Mouse (Mus musculus) adrenal gland, adult (tissue): ENCODE measurements at regions not wholly inside any gene's neighbourhood (a gene's known extent, or its start where the extent isn't known, plus 50 kb on each side); places are given as distances from the start of the nearest gene placed in this dataset.

ENCODE experiments used
- DNase-seq, 2 experiments: peaks; one replicate each; pipeline ENCODE4 v3.0.0; 2022 to 2023; ENCODE audit warnings: low spot score in 1 of 2; ENCODE audit not compliant: inconsistent age in 2 of 2

DNA sequence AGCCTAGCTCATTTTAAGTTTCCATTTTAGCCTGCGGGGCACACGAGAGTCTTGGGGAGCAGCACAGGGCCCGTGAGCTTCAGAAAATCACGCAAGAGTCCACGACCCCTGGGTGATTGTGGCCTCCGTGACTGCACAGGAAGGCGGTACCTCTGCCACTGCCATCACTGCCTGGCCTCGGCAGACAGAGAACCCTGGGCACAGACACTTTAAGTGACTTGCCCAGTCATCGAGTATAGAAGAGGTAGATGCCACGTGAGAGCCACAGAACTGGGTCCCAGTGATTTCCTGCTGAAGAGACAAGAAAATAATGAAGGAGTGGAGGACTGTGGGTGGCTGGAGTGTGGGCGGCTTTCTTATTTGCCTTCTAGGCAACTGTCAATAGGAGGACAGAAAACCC is 90.4 kb upstream of the Pmepa1 start:
- no peak for DNase-seq

DNA sequence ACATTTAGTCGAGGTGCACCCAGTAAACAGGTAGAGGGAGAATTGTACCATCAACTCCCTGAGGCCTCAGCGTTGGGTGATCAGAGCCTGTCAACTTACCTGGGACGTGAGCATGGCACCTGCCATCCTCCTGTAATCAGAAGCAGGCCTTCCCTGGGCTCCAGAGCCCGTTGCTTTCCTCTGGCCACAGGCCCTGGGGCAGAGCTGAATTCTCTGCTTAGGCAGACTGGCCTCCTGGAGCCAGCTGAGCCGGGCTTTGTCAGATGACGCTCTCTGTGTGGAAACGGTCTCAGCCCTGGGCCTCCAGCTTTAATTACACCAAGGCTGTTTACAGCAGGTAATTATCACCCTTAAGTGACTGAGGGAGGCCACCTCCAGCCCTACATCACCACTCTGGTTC is 92.6 kb upstream of the Pmepa1 start:
- no peak for DNase-seq

DNA sequence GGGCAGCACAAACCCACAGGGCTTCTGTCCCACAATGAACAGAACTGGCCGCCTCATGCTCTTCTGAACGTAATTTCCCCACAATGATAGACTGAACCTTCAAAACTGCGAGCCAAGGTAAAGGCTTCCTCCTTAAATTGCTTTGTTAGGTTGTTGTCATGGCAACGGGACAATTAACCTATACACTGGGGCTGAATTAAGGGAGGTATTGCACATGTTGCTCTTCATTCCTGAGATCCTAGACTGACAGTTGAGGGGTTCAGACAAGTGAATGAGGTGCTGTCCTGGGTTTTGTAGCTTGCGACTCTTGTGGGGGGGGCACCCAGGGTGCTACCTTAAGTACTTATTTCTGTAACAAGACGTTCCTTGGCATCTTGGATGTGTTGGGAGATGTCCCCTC is 100.6 kb upstream of the Pmepa1 start:
- no peak for DNase-seq

DNA sequence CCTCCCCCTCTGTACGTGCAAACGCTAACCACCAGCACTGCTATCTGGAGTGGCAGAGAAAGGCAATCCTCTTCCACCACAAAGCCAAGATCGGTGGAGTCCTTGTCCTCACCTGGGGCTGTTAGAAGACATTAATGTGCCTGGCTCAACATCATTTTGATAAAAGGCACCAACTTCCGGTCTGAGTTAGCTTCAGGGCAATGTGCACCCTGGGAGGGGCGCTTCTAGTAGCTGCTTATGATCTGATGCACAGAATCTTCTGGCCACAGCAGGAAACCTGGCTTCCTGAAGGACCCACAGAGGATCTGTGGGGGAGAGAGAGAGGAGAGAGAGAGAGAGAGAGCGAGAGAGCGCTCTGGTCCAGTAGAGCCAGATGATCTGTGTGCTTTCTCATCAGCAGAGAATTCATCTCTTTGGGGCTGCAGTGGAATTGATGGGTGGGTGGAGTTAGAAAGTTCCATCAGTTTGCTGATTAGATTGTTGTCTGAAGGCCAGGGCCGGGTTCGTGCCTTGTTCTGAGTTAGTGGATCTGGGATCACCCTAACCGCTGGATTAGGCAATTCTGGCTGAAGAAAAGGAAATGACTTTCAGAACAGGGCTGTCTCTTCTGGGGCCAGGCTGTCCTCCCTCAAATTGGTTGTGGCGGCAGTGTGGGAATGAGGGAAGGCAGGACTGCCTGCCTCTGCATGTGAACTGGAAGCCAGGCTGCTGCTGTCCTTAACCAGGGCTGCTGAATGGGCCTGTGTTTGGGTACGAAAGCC is 101.3 kb upstream of the Pmepa1 start:
- DNase-seq: peak; percentile 36 to 55

DNA sequence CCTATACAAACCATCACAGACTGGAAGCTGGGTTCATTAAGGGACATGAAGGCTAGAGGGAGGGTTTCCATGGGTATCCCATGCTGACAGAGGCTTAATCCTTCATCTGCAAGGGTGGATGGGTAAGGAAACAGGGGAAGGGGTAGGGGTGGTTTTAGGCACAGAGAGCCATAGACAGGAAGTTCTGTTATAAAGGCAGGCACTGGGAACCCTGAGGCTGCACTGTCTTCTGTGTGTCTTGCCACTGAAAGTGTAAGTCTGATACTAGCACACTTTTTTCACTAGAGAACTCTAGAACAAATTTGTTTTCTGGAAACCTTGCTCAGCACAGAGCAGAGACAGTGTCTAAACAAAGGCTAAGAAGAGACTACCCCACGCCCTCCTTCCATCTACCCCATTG is 103.4 kb upstream of the Pmepa1 start:
- no peak for DNase-seq

DNA sequence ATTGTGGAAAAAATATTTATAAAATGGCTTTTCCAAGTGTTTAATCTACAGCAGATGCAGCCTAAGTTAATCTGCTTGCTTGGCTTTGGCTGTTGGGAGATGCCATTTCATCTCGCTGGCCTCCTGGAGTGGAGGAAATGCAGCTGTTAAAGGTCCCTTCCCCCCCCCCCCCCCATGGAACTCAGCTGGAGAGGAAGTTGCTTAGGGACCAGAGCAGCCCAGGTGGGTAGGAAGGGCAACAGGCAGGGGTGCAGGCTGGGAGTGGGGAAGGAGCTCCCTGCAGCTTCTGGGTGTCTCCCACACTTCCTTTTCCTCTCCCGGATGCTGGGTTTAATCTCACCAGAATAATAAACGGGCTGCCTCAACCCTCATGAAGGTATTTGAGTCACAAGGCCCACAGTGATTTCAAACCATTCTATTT is 104.0 kb upstream of the Pmepa1 start:
- no peak for DNase-seq

DNA sequence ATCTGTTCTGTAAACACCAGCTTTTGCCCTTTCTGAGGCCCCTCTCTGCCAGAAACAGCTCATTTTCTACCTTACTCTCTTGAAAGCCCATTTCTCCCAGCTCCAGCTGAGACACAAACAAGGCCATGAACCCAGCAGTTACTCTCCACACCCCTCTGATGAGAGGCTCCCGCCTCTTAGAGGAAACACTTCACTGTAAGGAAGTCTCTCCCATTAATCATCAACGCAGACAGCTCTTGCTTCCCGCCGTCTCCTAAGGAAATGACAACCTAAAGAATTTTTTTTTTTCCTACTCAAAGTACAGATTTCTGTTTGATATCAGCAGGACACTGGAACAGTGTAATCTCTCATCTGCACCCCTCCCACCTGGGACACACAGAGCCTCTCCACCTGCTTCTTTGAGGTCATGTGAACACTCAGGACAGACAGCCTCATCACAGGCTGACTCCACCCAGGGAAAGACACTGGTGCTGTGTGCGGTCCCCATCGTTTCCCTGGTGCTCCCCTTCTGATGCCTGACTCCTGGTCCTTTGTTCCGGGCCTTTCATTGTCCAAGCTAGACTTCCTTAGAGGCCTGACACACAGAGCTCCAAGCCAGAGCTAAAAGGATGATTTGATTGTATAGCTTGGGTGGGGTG is 106.0 kb upstream of the Pmepa1 start:
- peak in 1 of 2 experiments; percentile 36 for DNase-seq

DNA sequence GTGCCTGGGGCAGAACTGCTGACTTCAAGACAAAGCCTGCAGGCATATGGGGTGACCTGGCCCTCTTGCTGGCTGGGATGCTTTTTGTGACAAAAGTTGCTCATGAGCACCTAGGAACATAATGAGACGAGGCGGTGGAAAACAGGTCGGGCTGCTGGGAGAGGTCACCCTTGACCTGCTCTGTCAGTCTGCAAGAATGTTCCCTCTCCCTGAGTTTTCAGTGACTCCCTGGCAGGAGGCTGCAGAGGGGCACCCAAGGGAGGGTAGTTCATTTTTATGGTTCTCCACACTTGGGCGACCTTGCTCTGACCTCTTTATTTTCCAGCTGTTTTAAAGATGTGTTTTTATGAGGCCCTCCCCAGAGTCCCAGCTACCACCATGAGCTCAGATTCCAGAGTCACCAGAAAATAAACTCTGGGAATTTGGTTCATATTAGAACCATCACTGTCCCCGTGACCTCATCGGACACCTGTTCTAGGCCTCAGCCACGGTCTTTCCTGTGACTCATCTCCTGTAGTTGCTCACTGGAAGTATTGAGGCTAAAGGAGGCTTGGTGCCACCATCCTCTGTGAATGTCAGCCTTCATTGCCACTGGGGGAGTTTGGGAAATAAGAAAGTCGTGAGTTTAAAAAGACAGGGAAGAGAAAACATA is 108.7 kb upstream of the Pmepa1 start:
- DNase-seq: no peak

DNA sequence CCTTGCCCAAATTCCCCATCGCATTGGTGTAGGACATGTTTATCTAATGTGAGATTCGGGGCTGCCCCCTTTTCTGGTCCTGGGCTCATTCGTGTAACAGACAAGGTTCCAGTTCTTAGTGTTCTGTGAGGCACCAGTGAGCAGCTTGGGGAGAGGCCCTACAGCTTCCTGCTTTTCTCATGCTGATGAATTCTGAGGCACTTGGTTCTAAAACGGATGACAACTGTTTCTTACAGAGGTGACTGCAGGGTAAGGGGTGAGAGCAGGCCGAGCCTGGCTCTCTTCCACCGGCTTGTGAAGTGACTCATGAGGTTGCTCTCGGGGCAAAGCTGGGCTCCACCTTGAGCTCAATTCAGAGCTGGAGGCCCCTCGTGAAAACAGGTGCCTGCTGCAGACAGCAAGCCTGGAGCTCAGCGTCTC is 109.4 kb upstream of the Pmepa1 start:
- peak; percentile 45 to 61 for DNase-seq

DNA sequence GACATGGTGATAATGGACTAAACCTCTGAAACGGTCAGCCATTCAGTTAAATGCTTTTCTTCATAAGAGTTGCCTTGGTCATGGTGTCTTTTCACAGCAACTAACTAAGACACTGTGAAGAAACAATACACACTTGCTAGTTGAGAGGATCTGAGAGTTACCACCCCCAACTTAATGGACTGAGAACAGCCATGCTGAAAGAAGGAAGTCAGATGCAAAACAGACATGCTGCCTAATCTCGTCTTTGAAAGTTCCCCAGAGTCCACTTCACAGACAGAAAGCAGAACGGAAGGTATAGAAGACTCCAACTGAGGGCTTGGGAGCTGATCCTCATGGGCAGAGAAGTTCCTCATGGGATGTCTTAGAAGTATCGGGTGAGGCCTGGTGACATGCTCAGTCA is 111.8 kb upstream of the Pmepa1 start:
- no peak for DNase-seq

DNA sequence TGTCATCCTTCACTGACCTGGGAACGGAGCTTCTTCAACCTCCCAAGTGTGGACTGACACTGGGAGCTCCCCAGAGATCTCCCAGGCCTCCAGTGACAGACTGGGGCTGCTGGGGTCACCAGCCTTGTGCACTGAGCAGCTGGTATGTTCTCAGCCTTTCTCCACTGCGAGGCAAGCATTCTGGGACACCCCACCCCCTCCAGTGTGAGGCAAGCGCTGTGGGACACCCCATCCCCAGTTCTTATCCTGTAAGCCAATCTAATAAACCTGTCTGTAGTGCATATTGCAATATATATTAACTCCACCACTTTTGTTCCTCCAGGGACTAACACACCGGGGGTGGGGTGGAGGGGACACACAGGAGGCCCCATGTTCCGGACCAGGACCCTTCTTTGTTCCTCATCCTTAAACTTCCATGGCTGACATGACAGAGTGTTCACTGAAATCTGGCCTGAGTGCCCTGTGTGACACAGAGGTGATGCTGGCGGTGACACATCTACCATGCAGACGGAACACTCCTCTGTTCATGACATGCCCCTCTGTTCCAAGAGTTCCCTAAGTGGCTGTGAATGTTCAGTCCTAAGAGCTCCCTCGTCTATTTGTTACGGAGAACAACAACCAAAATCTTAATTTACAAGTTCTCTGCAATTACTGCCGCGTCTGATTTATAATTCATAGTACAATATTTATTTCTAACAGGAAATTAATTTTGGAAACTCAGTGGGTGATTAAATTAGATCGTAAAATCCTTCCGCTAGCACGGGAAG is 116.4 kb upstream of the Pmepa1 start:
- DNase-seq: no peak

DNA sequence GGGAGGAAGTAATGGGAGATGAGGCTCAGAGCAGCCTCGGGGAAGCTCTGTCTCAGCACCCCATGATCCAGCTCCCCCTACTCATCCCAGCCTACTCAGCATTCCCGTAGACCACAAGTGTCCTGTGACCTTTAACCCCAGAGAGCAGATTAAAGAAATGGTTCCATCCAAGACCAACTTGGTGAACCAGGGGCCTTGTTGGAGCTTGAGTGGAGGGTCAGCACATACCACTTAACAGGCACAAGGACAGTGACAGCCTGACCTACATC is 116.9 kb upstream of the Pmepa1 start:
- DNase-seq: no peak

DNA sequence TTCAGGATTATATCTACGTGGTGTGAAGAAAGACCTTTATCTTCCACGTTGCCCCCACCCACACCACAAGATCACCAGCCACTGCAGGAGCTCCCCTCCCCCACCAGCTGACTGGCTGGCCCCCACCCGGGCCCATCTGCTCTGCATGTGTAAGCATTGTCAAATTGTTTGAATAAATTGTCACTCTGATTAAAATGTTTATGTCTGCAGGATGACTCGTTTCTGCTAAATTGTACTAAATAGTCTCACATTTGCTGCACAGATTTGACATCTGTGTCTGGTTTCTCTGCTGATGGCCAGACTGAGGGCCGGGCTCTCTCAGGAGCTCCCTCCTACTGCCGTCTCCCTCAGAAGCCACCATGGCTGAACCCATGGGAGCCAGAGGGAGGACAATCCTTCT is 119.2 kb upstream of the Pmepa1 start:
- no peak for DNase-seq

DNA sequence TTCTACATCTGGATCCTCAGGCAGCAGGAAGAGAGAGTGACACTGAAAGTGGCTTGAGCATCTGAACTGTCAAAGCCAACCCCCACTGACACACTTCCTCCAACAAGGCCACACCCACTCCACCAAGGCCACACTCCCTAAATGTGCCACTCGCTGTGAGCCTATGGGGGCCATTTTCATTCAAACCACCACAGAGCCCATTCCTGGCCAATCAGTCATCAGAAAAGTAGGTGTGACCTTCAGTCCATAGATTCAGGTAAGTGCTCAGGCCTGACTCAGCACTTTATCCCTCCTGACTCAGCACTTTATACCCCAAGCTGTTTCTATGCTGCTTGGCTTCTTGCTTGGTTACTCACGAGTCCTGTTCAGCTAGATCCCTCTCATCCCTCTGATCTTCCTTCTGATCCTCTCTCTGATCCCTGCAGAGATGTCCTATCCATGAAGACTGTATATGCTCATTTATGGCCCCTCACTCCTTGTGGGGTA is 121.6 kb upstream of the Pmepa1 start:
- DNase-seq: no peak

DNA sequence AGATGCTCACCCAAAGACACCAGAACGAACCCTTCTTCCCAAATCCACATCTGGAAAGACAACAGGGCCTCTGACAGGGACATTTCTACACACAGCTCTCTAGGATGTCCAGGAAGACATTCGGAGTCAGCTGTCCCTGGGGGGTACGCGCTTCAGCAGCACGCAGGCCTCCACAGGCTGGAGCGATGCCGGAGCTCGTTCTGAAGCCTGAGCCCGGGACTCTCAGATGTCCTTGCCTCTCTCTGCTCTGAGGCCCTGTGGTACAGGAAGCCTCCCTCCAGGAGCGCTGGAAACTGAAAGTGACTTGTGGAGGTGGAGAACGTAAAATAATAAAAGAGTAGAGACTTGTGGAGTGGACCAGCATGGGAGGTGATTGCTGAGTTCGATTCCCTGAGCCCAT is 116.8 kb upstream of the 1700021F07Rik start:
- DNase-seq: no peak

DNA sequence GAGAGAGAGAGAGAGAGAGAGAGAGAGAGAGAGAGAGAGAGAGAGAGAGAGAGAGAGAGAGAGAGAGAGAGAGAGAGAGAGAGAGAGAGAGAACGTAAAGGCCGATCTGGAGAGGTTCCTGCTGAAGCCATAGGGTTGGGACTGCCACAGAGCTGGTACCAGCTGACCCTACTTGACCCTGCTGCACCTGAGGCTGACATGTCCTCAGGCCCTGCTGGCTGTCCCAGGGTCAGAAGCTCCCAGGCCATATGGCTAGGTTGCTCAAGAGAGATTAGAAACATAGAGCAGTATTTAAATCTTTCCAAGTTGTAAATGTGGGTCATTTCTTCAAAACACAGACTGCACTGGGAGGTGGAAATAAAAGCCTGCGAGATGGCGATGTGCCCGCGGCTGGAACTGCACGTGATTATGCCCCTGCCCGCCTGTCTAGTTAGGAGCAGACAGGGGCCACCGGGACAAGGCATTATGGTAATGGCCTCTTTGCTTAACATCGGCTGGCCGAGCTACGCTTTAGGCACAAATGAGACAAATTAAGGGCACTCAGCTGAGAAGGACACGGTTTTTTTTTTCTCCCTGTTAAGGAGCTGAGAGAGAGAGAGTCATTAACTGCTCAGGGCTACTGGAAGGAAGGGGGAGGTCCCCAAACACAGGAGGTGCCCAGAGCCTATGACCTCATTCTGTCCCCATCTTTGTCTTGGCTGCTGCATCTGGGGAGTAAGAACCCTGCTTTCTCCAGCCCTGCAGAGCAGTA is 115.9 kb upstream of the 1700021F07Rik start:
- no peak for DNase-seq

DNA sequence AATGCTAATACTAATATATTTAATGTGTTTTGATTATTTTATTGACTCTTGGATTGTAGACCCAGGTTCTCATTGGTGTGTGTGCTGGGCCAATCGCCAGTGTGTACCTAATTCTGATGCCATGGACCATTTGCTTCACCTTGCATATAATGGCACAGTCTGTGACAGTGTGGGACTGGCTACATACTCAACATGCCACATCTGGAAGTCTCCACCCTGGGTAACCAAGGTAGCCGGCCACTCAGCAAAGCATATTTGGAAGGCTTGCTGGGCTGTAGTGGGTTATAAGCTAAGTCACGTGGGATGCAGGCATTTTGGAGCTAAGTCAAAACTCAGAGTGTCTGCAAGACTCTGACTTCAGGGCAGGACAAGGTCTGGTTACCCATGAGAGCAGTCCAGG is 115.3 kb upstream of the 1700021F07Rik start:
- no peak for DNase-seq

DNA sequence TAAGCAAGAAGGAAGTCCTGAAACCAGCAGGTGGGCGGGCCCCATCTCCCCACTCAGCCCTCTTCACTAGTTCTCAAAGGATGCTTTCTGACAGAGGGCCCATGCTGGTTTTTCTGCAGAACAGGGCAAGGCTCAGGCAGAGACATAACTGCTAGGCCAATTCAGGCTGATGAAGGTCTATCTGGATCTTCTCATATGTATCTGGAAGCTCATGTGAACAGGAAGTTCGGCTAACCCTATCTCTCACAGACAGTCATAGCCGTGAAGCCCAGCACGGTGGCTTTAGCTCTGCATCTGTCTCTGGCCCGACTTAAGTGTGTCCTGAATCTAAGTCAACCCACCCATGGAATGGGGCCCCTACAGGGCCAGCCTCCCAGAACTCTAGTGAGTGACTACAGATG is 113.7 kb upstream of the 1700021F07Rik start:
- DNase-seq: no peak

DNA sequence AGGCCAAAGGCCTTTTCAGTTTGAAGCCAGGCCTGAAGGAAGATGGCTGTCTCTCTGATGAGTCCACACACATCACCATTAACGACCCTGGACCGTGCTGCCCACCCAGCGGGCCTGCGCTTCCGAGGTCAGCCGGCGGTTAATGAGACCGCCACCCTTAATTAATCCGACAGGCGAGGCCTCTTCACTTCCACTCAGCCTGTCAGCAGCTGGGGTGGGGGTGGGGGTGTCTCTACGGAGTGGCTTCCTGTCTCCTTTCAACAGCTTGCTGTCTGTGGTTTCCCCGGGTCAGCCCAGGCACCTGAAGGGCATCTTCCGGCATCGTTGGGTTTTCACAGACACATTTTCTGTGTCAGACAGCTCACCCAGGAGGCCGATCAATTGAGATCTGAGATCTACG is 113.0 kb upstream of the 1700021F07Rik start:
- no peak for DNase-seq

DNA sequence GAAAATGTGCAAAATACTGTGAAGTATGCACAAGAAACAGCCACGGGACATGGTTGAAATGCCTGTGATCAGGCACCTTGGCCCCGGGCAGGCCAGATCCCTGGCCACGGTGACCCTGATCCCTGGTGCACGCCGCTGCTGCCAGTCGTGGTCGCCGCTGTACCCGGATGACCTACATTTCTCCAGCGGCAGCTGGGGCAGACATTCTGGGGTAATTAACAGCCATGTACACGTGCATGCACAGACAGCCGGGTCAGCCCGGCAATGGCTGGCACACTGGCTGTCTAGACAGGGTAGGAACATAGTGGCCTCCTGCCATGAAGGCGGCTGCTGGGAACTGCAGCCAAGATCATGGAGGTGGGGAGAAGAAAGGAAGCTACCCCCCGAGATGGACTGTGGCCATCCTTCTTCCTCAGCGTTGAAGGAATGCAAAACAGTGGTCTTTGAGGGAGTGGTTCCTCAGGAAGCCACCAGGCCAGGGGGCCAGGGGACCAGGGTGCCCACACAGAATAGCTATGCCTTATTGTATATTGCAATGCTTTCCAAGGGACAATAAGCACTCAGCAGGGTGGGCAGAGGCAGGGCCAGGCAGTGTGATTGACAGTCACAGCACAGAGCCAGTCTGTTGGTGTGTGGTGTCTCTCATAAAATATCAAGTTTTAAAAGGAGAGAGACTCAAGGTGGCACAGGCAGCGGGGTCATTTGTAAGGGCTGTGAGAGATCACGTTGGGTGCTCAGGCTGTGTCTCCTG is 108.3 kb upstream of the 1700021F07Rik start:
- peak; percentile 40 to 66 for DNase-seq
